Mouse (Mus musculus) Patski (cell line): ENCODE results near the gene Chrna1. TPM values are rescaled to one million over a fixed set of nuclear protein-coding genes. Genes with fewer than 3 reads are reported as not detected.

Experiments used
- ATAC-seq: fragments of 100-300 bp; one replicate; pipeline ENCODE4 v1.8.0; 2021
- CTCF ChIA-PET: fragments of 350-600 bp; sonication (Branson Sonifier 250); formaldehyde crosslinking; loops from one replicate; lab custom pipeline; 2022; ENCODE audit warnings: inconsistent platforms; lab: Charles Lee
- POLR2A ChIA-PET: fragments of 350-600 bp; sonication (Branson Sonifier 250); formaldehyde crosslinking; loops from one replicate; lab custom pipeline; 2022; ENCODE audit warnings: antibody characterized with exemption, inconsistent platforms; lab: Charles Lee
- DNase-seq: peaks from one replicate; pipeline ENCODE4 v3.0.0-alpha.2; 2011; ENCODE audit warnings: low read depth, low spot score
- H3K27me3 ChIP-seq: fragments of 371-371 bp; one replicate; pipeline ENCODE4 v1.5.1; 2021
- CTCF ChIP-seq: fragments of 100-300 bp; IDR thresholded peaks from one replicate; pipeline ENCODE4 v1.5.1; 2021
- in situ Hi-C: fragments of 300-500 bp; cut with MboI; formaldehyde crosslinking; loops from 3 replicates; pipeline ENCODE4 v1.11.1; 2018; ENCODE audit warnings: low pct_unique_long_range_greater_than_20kb, mixed read lengths
- polyA plus RNA-seq: library from polyadenylated mRNA; unstranded; gene quantifications from one replicate; pipeline ENCODE4 v1.2.3, GENCODE M21; 2021

The Chrna1 gene
- 0.05 TPM for polyA plus RNA-seq

GRCm38 (mm10) chr2:73580166-73580565 lies at the start of gene Chrna1:
Chrna1 (minus strand) TSS chr2:73580338.
- POLR2A ChIA-PET = no interaction called here
- in situ Hi-C loops = loop anchor here (5.0 kb wide), 1 partner anchor 167 kb away; no protein-coding TSS in a partner anchor
- TF ChIP-seq CTCF = no peak
- ATAC-seq (no peak), DNase-seq (no peak)
- H3K27me3 ChIP-seq = no peaks in the 10 kb centered on the region
- CTCF ChIA-PET = interaction anchor here (1.5 to 2.3 kb wide), 2 partner anchors 13 to 166 kb away, joined by 7 to 12 read pairs; no protein-coding TSS in a partner anchor

GRCm38 (mm10) chr2:73618486-73619052 lies 38.4 kb upstream of the Chrna1 start:
- in situ Hi-C loops = no loop called here
- CTCF ChIA-PET = interaction anchor here (1.3 kb wide), 1 partner anchor 122 kb away, joined by 3 read pairs; no protein-coding TSS in a partner anchor
- no peak for ATAC-seq
- TF ChIP-seq CTCF = no peak
- H3K27me3 ChIP-seq = no peaks in the 10 kb centered on the region
- DNase-seq = no peak
- POLR2A ChIA-PET = interaction anchor here (0.7 kb wide), 1 partner anchor 9 kb away, joined by 3 read pairs; no protein-coding TSS in a partner anchor

- CTCF ChIA-PET = interaction anchor here (1.1 kb wide), 1 partner anchor 15 kb away, joined by 3 read pairs; no protein-coding TSS in a partner anchor
- no peak for DNase-seq
- in situ Hi-C loops = no loop called here
- no peaks in the 10 kb centered on the region for H3K27me3 ChIP-seq
- ATAC-seq = no peak
- POLR2A ChIA-PET = no interaction called here
- no peak for TF ChIP-seq CTCF
Measured at GRCm38 (mm10) chr2:73616434-73617057, 36.4 kb upstream of the Chrna1 start.

GRCm38 (mm10) chr2:73615456-73615855 lies 35.3 kb upstream of the Chrna1 start:
- no peaks in the 10 kb centered on the region for H3K27me3 ChIP-seq
- CTCF ChIA-PET = interaction anchor here (1.1 to 1.4 kb wide), 2 partner anchors 17 to 30 kb away, joined by 3 read pairs; no protein-coding TSS in a partner anchor
- no peak for TF ChIP-seq CTCF
- ATAC-seq (no peak), DNase-seq (no peak)
- POLR2A ChIA-PET = no interaction called here
- in situ Hi-C loops = no loop called here

- H3K27me3 ChIP-seq = no peaks in the 10 kb centered on the region
- ATAC-seq (no peak), DNase-seq (no peak)
- in situ Hi-C loops = no loop called here
- POLR2A ChIA-PET = no interaction called here
- CTCF ChIA-PET = interaction anchor here (1.4 kb wide), 1 partner anchor 29 kb away, joined by 3 read pairs; no protein-coding TSS in a partner anchor
- no peak for TF ChIP-seq CTCF
Measured at GRCm38 (mm10) chr2:73614303-73614702, 34.2 kb upstream of the Chrna1 start.

- CTCF ChIA-PET = interaction anchor here (1.2 kb wide), 1 partner anchor 128 kb away, joined by 3 read pairs; no protein-coding TSS in a partner anchor
- ATAC-seq = no peak
- in situ Hi-C loops = no loop called here
- H3K27me3 ChIP-seq = no peaks in the 10 kb centered on the region
- DNase-seq = no peak
- no peak for TF ChIP-seq CTCF
- POLR2A ChIA-PET = no interaction called here
Measured at GRCm38 (mm10) chr2:73612941-73613340, 32.8 kb upstream of the Chrna1 start.

- H3K27me3 ChIP-seq = no peaks in the 10 kb centered on the region
- ChIA-PET POLR2A (no interaction called here), CTCF (interaction anchor here (1.2 to 1.6 kb wide), 3 partner anchors 24 to 128 kb away, joined by 3 to 5 read pairs (median 4); no protein-coding TSS in a partner anchor)
- in situ Hi-C loops = no loop called here
- ATAC-seq (no peak), DNase-seq (no peak)
- TF ChIP-seq CTCF = no peak
Measured at GRCm38 (mm10) chr2:73612367-73612914, 32.3 kb upstream of the Chrna1 start.

GRCm38 (mm10) chr2:73611798-73612197 lies 31.7 kb upstream of the Chrna1 start:
- no peak for TF ChIP-seq CTCF
- POLR2A ChIA-PET = no interaction called here
- in situ Hi-C loops = no loop called here
- H3K27me3 ChIP-seq = no peaks in the 10 kb centered on the region
- CTCF ChIA-PET = interaction anchor here (0.9 to 1.6 kb wide), 3 partner anchors 24 to 86 kb away, joined by 3 to 5 read pairs (median 4); no protein-coding TSS in a partner anchor
- ATAC-seq (no peak), DNase-seq (no peak)

- in situ Hi-C loops = no loop called here
- CTCF ChIA-PET = interaction anchor here (0.7 to 1.1 kb wide), 4 partner anchors 10 to 134 kb away, joined by 3 read pairs; no protein-coding TSS in a partner anchor
- TF ChIP-seq CTCF = no peak
- H3K27me3 ChIP-seq = no peaks in the 10 kb centered on the region
- POLR2A ChIA-PET = interaction anchor here (0.8 kb wide), 1 partner anchor 8 kb away, joined by 3 read pairs; no protein-coding TSS in a partner anchor
- no peak for DNase-seq
- ATAC-seq = no peak
Measured at GRCm38 (mm10) chr2:73609724-73610210, 29.6 kb upstream of the Chrna1 start.

GRCm38 (mm10) chr2:73609067-73609723 lies 29.1 kb upstream of the Chrna1 start:
- no peak for TF ChIP-seq CTCF
- CTCF ChIA-PET = interaction anchor here (0.7 to 1.1 kb wide), 4 partner anchors 10 to 135 kb away, joined by 3 read pairs; no protein-coding TSS in a partner anchor
- POLR2A ChIA-PET = interaction anchor here (0.8 kb wide), 1 partner anchor 9 kb away, joined by 3 read pairs; no protein-coding TSS in a partner anchor
- DNase-seq (peak; percentile 79), ATAC-seq (peak; percentile 95)
- no peaks in the 10 kb centered on the region for H3K27me3 ChIP-seq
- in situ Hi-C loops = no loop called here
